Mouse (Mus musculus): ENCODE results near the gene Prkd2. TPM values are rescaled to one million over a fixed set of nuclear protein-coding genes. Genes with fewer than 3 reads are reported as not detected.
A peak's percentile ranks its signal among the peaks of the same experiment; 100 is the strongest.

Prkd2 gene
- polyA plus RNA-seq (2016; fragmentation: Nextera tagmentation; extraction: Ambion mirVana), result 16.0 and 16.2 TPM in 2 replicates

- Histone ChIP-seq H3K27me3 (no peaks in the 10 kb centered on the region), H3K9ac (replicated peaks) (peak within 1 kb of the TSS; percentile 81), H3K36me3 (peaks cover 47% of the 10 kb centered on the region), H3K9me3 (no peaks in the 10 kb centered on the region), H3K4me3 (replicated peaks) (peak within 1 kb of the TSS; percentile 67), H3K27ac (peak within 1 kb of the TSS; percentile 90), H3K4me1 (replicated peaks) (peaks cover 29% of the 10 kb centered on the region), H3K4me2 (peak within 1 kb of the TSS; percentile 99)
- ATAC-seq (ENCODE audit: insufficient number of reproducible peaks, insufficient read depth, low FRiP score, low TSS enrichment, low read depth), result peak; percentile 66
- 1% methylated on average over 32 of the region's 32 CpGs for WGBS
Observed at GRCm38 (mm10) chr7:16842645-16843063, at the start of gene Prkd2. TSS of gene Prkd2 (plus strand) at chr7:16842902.

DNA sequence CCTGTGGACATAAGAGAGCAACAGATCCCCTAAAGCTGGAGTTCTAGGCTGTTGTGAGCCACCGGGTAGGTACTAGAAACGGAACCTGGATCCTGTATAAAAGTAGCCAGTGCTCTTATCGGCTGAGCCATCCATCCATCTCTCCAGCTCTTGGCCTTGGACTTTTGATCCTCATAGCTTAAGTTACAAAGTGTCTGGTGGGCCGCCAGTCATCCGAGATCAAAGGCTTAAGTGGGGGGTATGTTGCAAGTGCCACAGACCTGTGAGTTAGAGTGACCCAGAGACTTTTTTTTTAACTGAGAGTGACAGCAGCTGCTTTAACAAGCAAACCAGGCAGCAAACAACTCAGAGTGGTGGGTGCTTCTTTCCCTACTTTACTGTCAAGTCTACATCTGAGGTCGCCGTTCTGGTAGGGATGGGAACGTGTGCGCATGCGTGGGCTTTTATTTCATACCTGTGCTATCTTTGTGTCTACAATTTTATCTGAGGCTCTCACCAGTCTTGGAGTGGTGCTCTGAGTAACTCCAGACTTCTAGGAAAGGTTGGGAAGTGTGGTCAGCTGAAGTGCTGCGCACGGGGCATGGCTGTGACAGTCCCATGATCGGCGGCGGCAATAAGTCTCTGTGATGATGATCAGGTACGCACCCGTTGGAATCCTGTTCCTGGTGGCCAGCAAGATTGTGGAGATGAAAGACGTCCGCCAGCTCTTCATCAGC, 49.5 kb upstream of the Prkd2 start:
- H3K27me3 ChIP-seq, result no peaks in the 10 kb centered on the region
- no peak overlapping the region for H3K27ac ChIP-seq
- no peaks in the 10 kb centered on the region for H3K4me1 ChIP-seq (replicated peaks)
- H3K4me3 ChIP-seq (replicated peaks), result no peak overlapping the region
- no peak overlapping the region for H3K9ac ChIP-seq (replicated peaks)
- WGBS, result 87% methylated on average over 19 of the region's 19 CpGs
- no peak overlapping the region for H3K4me2 ChIP-seq
- H3K9me3 ChIP-seq, result no peaks in the 10 kb centered on the region
- peaks cover 64% of the 10 kb centered on the region for H3K36me3 ChIP-seq
- no peak for ATAC-seq (ENCODE audit: insufficient number of reproducible peaks, insufficient read depth, low FRiP score, low TSS enrichment, low read depth)

GRCm38 (mm10) chr7:16794886-16795285, 47.8 kb upstream of the Prkd2 start:
- H3K4me2 ChIP-seq, result no peak overlapping the region
- no peak for ATAC-seq (ENCODE audit: insufficient number of reproducible peaks, insufficient read depth, low FRiP score, low TSS enrichment, low read depth)
- H3K4me3 ChIP-seq (replicated peaks), result no peak overlapping the region
- no peak overlapping the region for H3K27ac ChIP-seq
- H3K36me3 ChIP-seq, result peaks cover 59% of the 10 kb centered on the region
- H3K9me3 ChIP-seq, result no peaks in the 10 kb centered on the region
- no peaks in the 10 kb centered on the region for H3K27me3 ChIP-seq
- WGBS, result 89% methylated on average over 5 of the region's 5 CpGs
- no peaks in the 10 kb centered on the region for H3K4me1 ChIP-seq (replicated peaks)
- no peak overlapping the region for H3K9ac ChIP-seq (replicated peaks)

- H3K27ac ChIP-seq, result no peak overlapping the region
- H3K36me3 ChIP-seq, result peaks cover 23% of the 10 kb centered on the region; the same call in 1 of the 2 replicates
- ATAC-seq (ENCODE audit: insufficient number of reproducible peaks, insufficient read depth, low FRiP score, low TSS enrichment, low read depth), result no peak
- no peaks in the 10 kb centered on the region for H3K4me1 ChIP-seq (replicated peaks)
- WGBS, result 29% methylated on average over 8 of the region's 8 CpGs
- H3K9me3 ChIP-seq, result no peaks in the 10 kb centered on the region
- no peaks in the 10 kb centered on the region for H3K27me3 ChIP-seq
- no peak overlapping the region for H3K4me3 ChIP-seq (replicated peaks)
- H3K9ac ChIP-seq (replicated peaks), result no peak overlapping the region
- H3K4me2 ChIP-seq, result no peak overlapping the region
Observed at GRCm38 (mm10) chr7:16804409-16805028, 38.2 kb upstream of the Prkd2 start.

DNA sequence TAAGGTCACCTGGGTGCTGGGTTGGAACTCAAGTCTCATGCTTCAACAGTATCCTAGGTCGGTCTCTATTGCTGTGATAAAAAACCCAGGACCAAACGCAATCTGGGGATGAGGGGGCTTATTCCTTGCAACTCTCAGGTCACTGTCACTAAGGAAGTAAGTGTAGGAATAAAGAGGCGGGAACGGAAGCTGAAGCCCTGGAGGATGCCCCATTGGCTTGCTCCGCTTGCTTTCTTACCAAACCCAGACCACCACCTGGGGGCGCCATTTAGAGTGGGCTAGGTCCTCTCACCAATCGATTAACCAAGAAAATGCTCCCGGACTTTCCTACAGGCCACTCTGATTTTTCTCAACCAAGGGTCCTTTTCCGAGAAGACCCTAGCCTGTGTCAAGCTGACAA, 34.8 kb upstream of the Prkd2 start:
- H3K4me2 ChIP-seq, result no peak overlapping the region
- no peak for ATAC-seq (ENCODE audit: insufficient number of reproducible peaks, insufficient read depth, low FRiP score, low TSS enrichment, low read depth)
- H3K9ac ChIP-seq (replicated peaks), result no peak overlapping the region
- H3K27me3 ChIP-seq, result peaks cover 31% of the 10 kb centered on the region
- H3K36me3 ChIP-seq, result peaks cover 30% of the 10 kb centered on the region; the same call in 1 of the 2 replicates
- WGBS, result 85% methylated on average over 9 of the region's 9 CpGs
- H3K4me1 ChIP-seq (replicated peaks), result peaks cover 21% of the 10 kb centered on the region
- no peak overlapping the region for H3K27ac ChIP-seq
- H3K9me3 ChIP-seq, result no peaks in the 10 kb centered on the region
- no peak overlapping the region for H3K4me3 ChIP-seq (replicated peaks)

DNA sequence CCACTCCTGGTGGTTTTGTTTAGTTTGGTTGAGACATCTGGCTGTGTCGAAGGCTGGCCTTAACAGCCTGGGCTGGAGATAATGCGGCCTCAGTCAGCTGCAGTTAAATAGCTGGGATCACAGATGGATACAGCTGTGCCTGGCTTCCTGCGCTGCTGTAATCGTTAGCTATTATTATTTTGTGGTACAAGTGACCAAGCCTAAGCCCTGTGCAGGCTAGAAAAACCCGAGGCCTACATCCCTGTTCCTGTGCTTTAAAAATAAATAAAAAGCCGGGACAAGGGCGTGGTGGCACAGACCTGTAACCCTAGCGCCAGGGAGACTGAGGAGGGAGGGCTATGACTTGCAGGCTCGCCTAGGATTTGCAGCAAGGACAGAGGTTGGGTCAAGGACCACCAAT, 34.1 kb upstream of the Prkd2 start:
- Histone ChIP-seq H3K4me1 (replicated peaks) (peaks cover 21% of the 10 kb centered on the region), H3K27ac (no peak overlapping the region), H3K9ac (replicated peaks) (no peak overlapping the region), H3K4me2 (no peak overlapping the region), H3K4me3 (replicated peaks) (no peak overlapping the region), H3K36me3 (peaks cover 37% of the 10 kb centered on the region), H3K9me3 (no peaks in the 10 kb centered on the region), H3K27me3 (peaks cover 31% of the 10 kb centered on the region)
- WGBS, result 79% methylated on average over 9 of the region's 9 CpGs
- no peak for ATAC-seq (ENCODE audit: insufficient number of reproducible peaks, insufficient read depth, low FRiP score, low TSS enrichment, low read depth)

GRCm38 (mm10) chr7:16809739-16810138, 33.0 kb upstream of the Prkd2 start:
- Histone ChIP-seq H3K27me3 (peaks cover 31% of the 10 kb centered on the region), H3K36me3 (peaks cover 44% of the 10 kb centered on the region), H3K4me1 (replicated peaks) (peaks cover 22% of the 10 kb centered on the region), H3K4me3 (replicated peaks) (no peak overlapping the region), H3K9me3 (no peaks in the 10 kb centered on the region), H3K27ac (no peak overlapping the region), H3K9ac (replicated peaks) (no peak overlapping the region), H3K4me2 (no peak overlapping the region)
- WGBS, result 39% methylated on average over 10 of the region's 10 CpGs
- no peak for ATAC-seq (ENCODE audit: insufficient number of reproducible peaks, insufficient read depth, low FRiP score, low TSS enrichment, low read depth)

GRCm38 (mm10) chr7:16810399-16810919, 32.2 kb upstream of the Prkd2 start:
- peaks cover 44% of the 10 kb centered on the region for H3K36me3 ChIP-seq
- H3K9me3 ChIP-seq, result no peaks in the 10 kb centered on the region
- ATAC-seq (ENCODE audit: insufficient number of reproducible peaks, insufficient read depth, low FRiP score, low TSS enrichment, low read depth), result no peak
- peak overlapping the region; percentile 52 for H3K4me3 ChIP-seq (replicated peaks)
- peaks cover 31% of the 10 kb centered on the region for H3K27me3 ChIP-seq
- H3K4me2 ChIP-seq, result peak overlapping the region; percentile 98
- H3K4me1 ChIP-seq (replicated peaks), result peaks cover 29% of the 10 kb centered on the region
- H3K27ac ChIP-seq, result no peak overlapping the region
- WGBS, result 45% methylated on average over 28 of the region's 28 CpGs
- H3K9ac ChIP-seq (replicated peaks), result peak overlapping the region; percentile 57

DNA sequence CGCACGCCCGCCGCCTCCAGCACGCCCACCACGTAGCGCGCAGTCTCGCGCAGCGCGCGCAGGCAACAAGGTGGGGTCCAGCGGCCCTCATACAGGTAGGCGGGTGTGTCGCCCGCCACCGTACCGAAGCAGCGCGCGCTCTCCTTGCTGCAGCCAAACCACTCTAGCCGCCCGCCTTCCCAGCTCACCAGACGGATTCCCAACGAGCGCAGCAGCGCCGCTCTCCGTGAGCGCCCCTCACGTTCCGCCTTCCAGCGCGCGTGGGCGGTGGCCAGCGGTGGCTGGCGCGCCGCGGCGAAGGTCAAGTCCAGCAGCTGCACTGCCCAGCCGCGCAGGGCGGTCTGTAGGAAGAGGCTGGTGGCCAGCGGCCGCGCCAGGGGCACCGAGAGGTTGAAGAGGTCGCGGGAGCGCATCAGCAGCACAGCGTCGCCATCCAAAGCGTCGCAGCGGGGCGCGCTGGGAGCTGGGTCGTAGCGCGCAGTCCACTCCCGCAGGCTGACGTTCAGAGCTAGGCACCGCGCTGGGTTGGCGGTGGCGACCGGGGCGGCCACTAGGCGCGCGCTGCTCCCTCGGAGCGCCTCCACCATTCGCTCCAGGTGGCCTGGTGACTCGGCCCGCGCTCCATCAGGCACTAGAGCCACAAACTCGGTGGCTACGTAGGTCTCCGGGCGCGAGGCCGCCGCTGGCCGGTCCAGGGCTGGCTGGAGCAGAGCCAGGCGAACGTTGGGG, 31.6 kb upstream of the Prkd2 start:
- 4% methylated on average over 90 of the region's 90 CpGs for WGBS
- Histone ChIP-seq H3K4me1 (replicated peaks) (peaks cover 32% of the 10 kb centered on the region), H3K27me3 (peaks cover 31% of the 10 kb centered on the region), H3K9me3 (no peaks in the 10 kb centered on the region), H3K4me3 (replicated peaks) (peak overlapping the region; percentile 52), H3K36me3 (peaks cover 44% of the 10 kb centered on the region), H3K4me2 (peak overlapping the region; percentile 98), H3K9ac (replicated peaks) (peak overlapping the region; percentile 57), H3K27ac (no peak overlapping the region)
- peak; percentile 34; the same call in 1 of the 2 replicates for ATAC-seq (ENCODE audit: insufficient number of reproducible peaks, insufficient read depth, low FRiP score, low TSS enrichment, low read depth)

GRCm38 (mm10) chr7:16811649-16812070, 31.0 kb upstream of the Prkd2 start:
- WGBS, result 11% methylated on average over 17 of the region's 17 CpGs
- Histone ChIP-seq H3K27me3 (peaks cover 31% of the 10 kb centered on the region), H3K9me3 (no peaks in the 10 kb centered on the region), H3K4me1 (replicated peaks) (peaks cover 32% of the 10 kb centered on the region), H3K4me3 (replicated peaks) (peak overlapping the region; percentile 52), H3K36me3 (peaks cover 44% of the 10 kb centered on the region), H3K27ac (no peak overlapping the region), H3K4me2 (peak overlapping the region; percentile 98), H3K9ac (replicated peaks) (peak overlapping the region; percentile 57)
- no peak; the same call in 1 of the 2 replicates for ATAC-seq (ENCODE audit: insufficient number of reproducible peaks, insufficient read depth, low FRiP score, low TSS enrichment, low read depth)

DNA sequence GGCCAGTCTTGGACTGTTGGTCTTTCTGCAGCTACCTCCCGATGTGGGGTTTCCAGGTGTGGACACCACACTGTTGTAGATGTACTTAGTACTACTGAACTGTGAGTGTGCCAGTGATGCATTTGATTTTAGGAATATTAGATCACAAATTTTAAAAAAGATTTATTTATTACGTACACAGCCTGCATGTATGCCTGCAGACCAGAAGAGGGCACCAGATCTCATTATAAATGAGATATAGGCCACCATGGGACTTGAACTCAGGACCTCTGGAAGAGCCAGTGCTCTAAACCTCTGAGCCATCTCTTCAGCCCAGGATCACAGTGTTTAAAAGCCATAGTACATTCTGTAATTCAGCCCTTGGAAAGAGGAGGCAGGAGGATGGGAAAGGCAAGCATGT, 30.2 kb upstream of the Prkd2 start:
- 73% methylated on average over 2 of the region's 2 CpGs for WGBS
- no peak for ATAC-seq (ENCODE audit: insufficient number of reproducible peaks, insufficient read depth, low FRiP score, low TSS enrichment, low read depth)
- H3K36me3 ChIP-seq, result peaks cover 40% of the 10 kb centered on the region

More for the DNA sequence above, 30.2 kb upstream of the Prkd2 start:
- Histone ChIP-seq H3K4me2 (no peak overlapping the region), H3K4me3 (replicated peaks) (no peak overlapping the region), H3K9me3 (no peaks in the 10 kb centered on the region), H3K27ac (no peak overlapping the region), H3K27me3 (peaks cover 31% of the 10 kb centered on the region), H3K9ac (replicated peaks) (no peak overlapping the region), H3K4me1 (replicated peaks) (peaks cover 38% of the 10 kb centered on the region)

Measured in limb, embryonic 12.5 days (tissue).